Mouse (Mus musculus): ENCODE data around the gene Ttk.

GRCm38 (mm10) chr9:83865165-83865564 is 30.7 kb downstream of the Ttk start:
- no peak for TF ChIP-seq CTCF (IDR thresholded peaks at IDR 0.05; ENCODE audit: control insufficient read depth, insufficient read depth, insufficient replicate concordance, low read depth, low read length)
- TF ChIP-seq POLR2A (IDR thresholded peaks at IDR 0.05; ENCODE audit: control insufficient read depth, low read depth, low read length) = no peak
